Mouse (Mus musculus): ENCODE data around the gene Tas2r103. TPM values are rescaled to one million over a fixed set of nuclear protein-coding genes. Genes with fewer than 3 reads are reported as not detected.

The Tas2r103 gene
- polyA plus RNA-seq (2014; fragmentation: Nextera tagmentation; extraction: Ambion mirVana), result not detected in 2 replicates

DNA sequence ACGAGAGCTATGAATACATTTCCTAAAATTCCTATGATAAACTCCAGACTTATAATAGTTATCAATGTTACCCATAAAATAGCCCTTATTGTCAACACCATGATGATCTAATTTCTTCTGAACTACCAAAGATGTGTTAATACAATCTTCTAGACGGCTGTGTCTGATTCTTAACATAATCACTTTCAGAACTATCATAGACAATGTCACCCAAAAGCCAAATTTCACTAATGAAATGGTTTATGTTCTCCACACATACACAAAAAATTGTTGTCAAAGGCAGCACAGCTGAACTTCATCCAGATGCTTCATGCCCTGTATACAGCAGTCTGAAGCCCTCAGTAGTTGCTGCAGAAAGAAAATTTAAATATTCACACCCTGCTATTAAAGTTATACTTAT, at the start of gene Tas2r103:
Gene Tas2r103, minus strand, starts transcription at position 101 of the 400 bp plus-strand sequence.
- Histone ChIP-seq H3K4me2 (replicated peaks; ENCODE audit: low read depth, low read length) (no peak within 1 kb of the TSS), H3K27me3 (ENCODE audit: control insufficient read depth, insufficient read depth, low read length) (no peaks in the 10 kb centered on the region), H3K9me3 (ENCODE audit: control insufficient read depth, low read depth, low read length) (no peaks in the 10 kb centered on the region), H3K4me1 (ENCODE audit: control insufficient read depth, insufficient read depth, low read length) (no peaks in the 10 kb centered on the region), H3K9ac (replicated peaks; ENCODE audit: low read depth, low read length) (no peak within 1 kb of the TSS), H3K36me3 (ENCODE audit: control insufficient read depth, insufficient read depth, low read length) (no peaks in the 10 kb centered on the region), H3K4me3 (ENCODE audit: low read depth, low read length) (no peak within 1 kb of the TSS), H3K27ac (ENCODE audit: low read length) (no peak within 1 kb of the TSS)
- ATAC-seq (ENCODE audit: insufficient number of reproducible peaks, insufficient read depth, low FRiP score, low read depth), result no peak
- WGBS, result 65% methylated on average over 2 of the region's 2 CpGs

DNA sequence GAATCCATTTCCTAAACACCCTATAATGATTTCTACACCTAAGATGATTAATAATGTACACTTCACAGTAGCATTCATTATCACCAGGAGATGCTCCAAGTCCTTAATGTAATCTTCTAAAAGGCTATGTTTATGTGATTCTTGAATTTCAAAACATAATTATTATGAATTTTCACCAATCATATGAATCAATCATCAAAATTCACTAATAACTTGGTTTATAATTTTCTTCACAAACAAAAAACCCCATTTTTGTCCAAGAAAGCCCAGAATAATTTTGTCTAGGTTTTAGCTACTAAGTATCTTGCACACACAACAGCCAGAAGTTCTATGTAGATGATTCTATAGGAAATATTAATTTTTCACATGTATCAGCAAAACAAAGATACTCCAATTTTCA, 18.8 kb upstream of the Tas2r103 start, which contains the start of gene Tas2r140:
Gene Tas2r140, minus strand, starts transcription at position 101 of the 400 bp plus-strand sequence.
- no peak for ATAC-seq (ENCODE audit: insufficient number of reproducible peaks, insufficient read depth, low FRiP score, low read depth)
- Histone ChIP-seq H3K4me3 (ENCODE audit: low read depth, low read length) (no peak within 1 kb of the TSS), H3K9ac (replicated peaks; ENCODE audit: low read depth, low read length) (no peak within 1 kb of the TSS), H3K9me3 (ENCODE audit: control insufficient read depth, low read depth, low read length) (no peaks in the 10 kb centered on the region), H3K36me3 (ENCODE audit: control insufficient read depth, insufficient read depth, low read length) (no peaks in the 10 kb centered on the region), H3K27ac (ENCODE audit: low read length) (no peak within 1 kb of the TSS), H3K4me2 (replicated peaks; ENCODE audit: low read depth, low read length) (no peak within 1 kb of the TSS), H3K4me1 (ENCODE audit: control insufficient read depth, insufficient read depth, low read length) (no peaks in the 10 kb centered on the region), H3K27me3 (ENCODE audit: control insufficient read depth, insufficient read depth, low read length) (no peaks in the 10 kb centered on the region)

Other genes starting within 250 kb of the Tas2r103 start
- not detected in 2 replicates for gene Tas2r117, start 234.3 kb downstream of the Tas2r103 start, polyA plus RNA-seq (2014; fragmentation: Nextera tagmentation; extraction: Ambion mirVana)
- gene Tas2r123, start 190.0 kb downstream of the Tas2r103 start, polyA plus RNA-seq (2014; fragmentation: Nextera tagmentation; extraction: Ambion mirVana), result not detected in 2 replicates
- not detected in 2 replicates for gene Tas2r116, start 181.7 kb downstream of the Tas2r103 start, polyA plus RNA-seq (2014; fragmentation: Nextera tagmentation; extraction: Ambion mirVana)
- gene Tas2r110, start 169.1 kb downstream of the Tas2r103 start, polyA plus RNA-seq (2014; fragmentation: Nextera tagmentation; extraction: Ambion mirVana), result not detected in 2 replicates
- not detected in 2 replicates for gene Tas2r113, start 144.1 kb downstream of the Tas2r103 start, polyA plus RNA-seq (2014; fragmentation: Nextera tagmentation; extraction: Ambion mirVana)
- not detected in 2 replicates for gene Tas2r125, start 127.5 kb downstream of the Tas2r103 start, polyA plus RNA-seq (2014; fragmentation: Nextera tagmentation; extraction: Ambion mirVana)
- gene Tas2r129, start 86.0 kb downstream of the Tas2r103 start, polyA plus RNA-seq (2014; fragmentation: Nextera tagmentation; extraction: Ambion mirVana), result not detected in 2 replicates
- not detected in 2 replicates for gene Tas2r131, start 79.2 kb downstream of the Tas2r103 start, polyA plus RNA-seq (2014; fragmentation: Nextera tagmentation; extraction: Ambion mirVana)
- gene Tas2r109, start 56.1 kb downstream of the Tas2r103 start, polyA plus RNA-seq (2014; fragmentation: Nextera tagmentation; extraction: Ambion mirVana), result not detected in 2 replicates
- not detected in 2 replicates for gene Tas2r140, start 18.7 kb upstream of the Tas2r103 start, polyA plus RNA-seq (2014; fragmentation: Nextera tagmentation; extraction: Ambion mirVana)
- gene Smim10l1, start 67.8 kb upstream of the Tas2r103 start, polyA plus RNA-seq (2014; fragmentation: Nextera tagmentation; extraction: Ambion mirVana), result 80.4 and 86.0 TPM in 2 replicates